Mouse (Mus musculus) ES-Bruce4 (cell line): Measurements from ENCODE around the gene Adcyap1r1.

ENCODE experiments used
- CTCF ChIP-seq: IDR thresholded peaks from one replicate; pipeline ENCODE4 v1.8.1; 2011; ENCODE audit warnings: low read depth, low read length
- POLR2A ChIP-seq: IDR thresholded peaks from one replicate; pipeline ENCODE4 v1.8.1; 2011; ENCODE audit warnings: low read length; ENCODE audit not compliant: insufficient read depth

GRCm38 (mm10) chr6:55465311-55465710 lies 13.5 kb downstream of the Adcyap1r1 start:
- no peak for TF ChIP-seq CTCF
- no peak for TF ChIP-seq POLR2A
